Mouse (Mus musculus) cortical plate, adult 2 months (tissue): ENCODE results near the gene Cic.

Experiments used
- CTCF ChIP-seq: fragments of 200-500 bp; IDR thresholded peaks from 2 replicates; pipeline ENCODE4 v1.5.1; 2011; ENCODE audit warnings: mild to moderate bottlenecking, control low read depth, low read length; ENCODE audit not compliant: insufficient read depth; ENCODE audit errors: extremely low read depth
- POLR2A ChIP-seq: fragments of 200-500 bp; IDR thresholded peaks from 2 replicates; pipeline ENCODE4 v1.6.1; 2011; ENCODE audit warnings: mild to moderate bottlenecking, low read length, control low read depth; ENCODE audit not compliant: insufficient read depth; ENCODE audit errors: extremely low read depth

DNA sequence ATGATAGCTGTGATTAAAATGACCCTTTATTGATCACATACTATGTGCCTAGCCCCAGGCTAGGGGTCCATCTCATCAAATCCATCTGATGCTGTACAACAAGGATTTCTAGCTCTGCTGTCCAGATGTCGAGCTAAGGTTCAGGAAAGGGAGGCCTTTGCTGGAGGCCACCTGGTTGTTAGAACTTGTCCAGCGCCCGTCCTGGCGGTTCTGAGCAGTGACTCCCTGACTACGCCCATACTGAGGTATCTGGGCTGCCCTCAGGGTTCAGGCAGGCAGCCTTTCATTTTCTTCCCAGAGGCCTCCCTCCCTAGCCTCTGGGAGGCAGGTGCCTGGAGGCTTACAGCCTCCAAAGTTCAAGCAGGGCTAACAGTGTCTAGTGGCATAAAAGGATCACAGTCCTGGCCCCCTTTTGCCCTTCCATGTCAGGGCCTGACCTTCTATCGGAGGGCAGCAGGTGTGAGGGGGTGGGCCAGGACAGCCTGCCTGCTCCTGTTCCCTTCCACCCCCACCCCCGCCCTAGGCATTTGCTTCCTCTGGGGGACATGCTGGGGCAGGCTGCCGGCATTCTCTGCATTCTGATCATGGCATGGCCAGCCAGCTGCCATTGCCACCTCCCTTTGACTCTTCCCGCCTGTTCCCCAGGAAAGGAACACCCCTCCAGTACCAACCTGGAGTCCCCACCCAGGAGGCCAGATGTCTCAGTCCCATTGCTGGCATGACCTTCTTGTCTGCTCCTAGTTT lies 8.2 kb downstream of the Cic start:
- TF ChIP-seq CTCF (no peak), POLR2A (no peak)
